Mouse (Mus musculus): ENCODE measurements around the gene Papolg.
A peak's percentile ranks its signal among the peaks of the same experiment; 100 is the strongest.
"Not testable (repeated sequence)": the region's sequence is repeated elsewhere in the genome, so short reads cannot be mapped to it uniquely, and the experiment has no call there.

Gene Papolg

DNA sequence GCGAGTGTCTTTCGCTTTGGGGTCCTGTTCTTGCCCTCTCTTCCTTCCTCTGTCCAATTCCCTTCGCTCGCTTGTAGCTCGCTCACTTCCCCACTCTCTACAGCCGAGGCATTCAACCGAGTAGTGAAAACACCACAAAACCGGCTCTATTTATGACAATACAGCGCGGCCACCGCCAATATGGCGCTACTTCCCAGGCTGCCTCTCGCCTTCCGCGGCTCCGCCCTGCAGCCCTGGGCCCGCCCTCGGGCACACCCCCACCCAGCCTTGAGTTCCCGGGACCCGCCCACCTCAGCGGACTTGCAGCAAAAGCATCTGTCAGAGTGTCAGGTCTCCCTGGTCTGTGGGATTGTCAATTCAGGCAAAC is at the start of gene Papolg:
TSS of gene Papolg (minus strand) at position 194 of the 367 bp plus-strand sequence.
- peak; percentile 69 for DNase-seq (ENCODE audit: low spot score)

DNA sequence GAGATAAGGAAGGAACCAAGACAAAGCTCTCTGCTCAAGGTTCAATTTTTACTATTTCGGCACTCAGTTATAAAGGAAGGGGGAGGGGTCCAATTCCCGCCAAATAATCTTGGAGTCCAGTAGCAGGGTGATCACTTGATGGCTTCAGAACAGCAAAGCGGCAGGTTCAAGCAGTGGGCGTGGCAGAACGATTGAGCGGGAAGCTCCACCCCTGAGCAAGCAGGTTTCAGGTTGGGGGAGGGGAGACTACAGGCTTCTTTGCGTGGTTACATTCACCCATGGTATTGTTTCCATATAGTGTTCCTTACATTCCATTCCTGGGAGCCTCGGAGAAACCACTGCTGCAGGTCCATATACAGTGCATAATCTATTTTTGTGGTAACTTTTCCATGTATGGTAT is 33.1 kb upstream of the Papolg start:
- DNase-seq (ENCODE audit: low spot score): not testable (repeated sequence)

DNA sequence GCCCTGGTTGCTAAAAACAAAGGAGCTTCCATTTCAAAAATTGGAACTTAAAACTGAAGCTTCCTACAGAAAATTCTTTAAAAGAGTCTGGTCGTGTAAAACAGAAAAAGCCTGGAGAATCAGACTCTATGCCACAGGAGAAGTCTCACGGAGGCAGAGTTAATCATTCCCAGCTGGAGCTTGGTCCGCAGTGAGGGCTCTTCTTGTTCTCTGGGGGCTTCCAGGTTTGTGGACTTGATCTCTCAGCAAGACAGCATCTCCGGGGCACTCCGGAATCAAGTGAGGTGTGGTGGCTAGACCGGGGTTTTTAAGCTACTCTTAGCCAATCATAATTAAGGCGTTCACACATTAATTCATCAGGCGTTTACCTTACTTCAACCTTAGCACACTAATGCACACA is 32.6 kb upstream of the Papolg start:
- no peak for DNase-seq (ENCODE audit: low spot score)

DNA sequence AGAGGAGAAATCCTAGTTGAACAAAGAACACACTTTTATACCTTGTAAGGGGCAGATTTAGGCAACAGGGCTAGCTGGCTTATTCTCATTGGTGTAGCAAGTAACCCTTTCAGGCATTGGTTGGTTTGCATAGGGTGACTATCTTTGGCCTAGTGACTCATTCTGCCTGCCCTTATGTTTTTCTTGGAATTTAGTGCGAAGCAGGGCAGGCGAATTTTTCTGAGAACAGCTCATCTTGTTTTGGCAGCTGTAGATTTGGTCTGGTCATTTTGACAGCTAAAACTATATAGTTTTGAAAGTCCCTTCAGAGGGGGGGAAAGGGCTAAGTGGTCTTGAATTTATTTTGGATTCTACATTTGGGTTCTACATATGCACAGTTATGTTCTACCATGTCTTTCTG is 18.8 kb upstream of the Papolg start:
- DNase-seq (ENCODE audit: low spot score): not testable (repeated sequence)

DNA sequence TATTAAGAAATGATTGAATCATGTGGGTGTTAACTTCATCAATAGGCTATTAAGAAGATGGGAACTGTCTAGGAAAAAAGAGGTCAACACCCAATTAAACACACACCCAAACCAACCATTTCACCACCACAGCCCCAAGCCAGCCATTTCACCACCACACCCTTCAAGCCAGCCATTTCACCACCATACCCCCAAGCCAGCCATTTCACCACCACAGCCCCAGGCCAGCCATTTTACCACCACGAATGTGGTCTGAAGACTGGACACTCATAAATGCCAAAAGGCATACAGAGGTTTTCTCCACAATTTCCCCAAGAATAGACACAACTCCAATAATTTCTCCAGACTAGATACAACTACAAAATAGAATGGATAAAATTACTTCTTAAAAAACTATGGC is 8.9 kb upstream of the Papolg start:
- DNase-seq (ENCODE audit: low spot score): no peak

DNA sequence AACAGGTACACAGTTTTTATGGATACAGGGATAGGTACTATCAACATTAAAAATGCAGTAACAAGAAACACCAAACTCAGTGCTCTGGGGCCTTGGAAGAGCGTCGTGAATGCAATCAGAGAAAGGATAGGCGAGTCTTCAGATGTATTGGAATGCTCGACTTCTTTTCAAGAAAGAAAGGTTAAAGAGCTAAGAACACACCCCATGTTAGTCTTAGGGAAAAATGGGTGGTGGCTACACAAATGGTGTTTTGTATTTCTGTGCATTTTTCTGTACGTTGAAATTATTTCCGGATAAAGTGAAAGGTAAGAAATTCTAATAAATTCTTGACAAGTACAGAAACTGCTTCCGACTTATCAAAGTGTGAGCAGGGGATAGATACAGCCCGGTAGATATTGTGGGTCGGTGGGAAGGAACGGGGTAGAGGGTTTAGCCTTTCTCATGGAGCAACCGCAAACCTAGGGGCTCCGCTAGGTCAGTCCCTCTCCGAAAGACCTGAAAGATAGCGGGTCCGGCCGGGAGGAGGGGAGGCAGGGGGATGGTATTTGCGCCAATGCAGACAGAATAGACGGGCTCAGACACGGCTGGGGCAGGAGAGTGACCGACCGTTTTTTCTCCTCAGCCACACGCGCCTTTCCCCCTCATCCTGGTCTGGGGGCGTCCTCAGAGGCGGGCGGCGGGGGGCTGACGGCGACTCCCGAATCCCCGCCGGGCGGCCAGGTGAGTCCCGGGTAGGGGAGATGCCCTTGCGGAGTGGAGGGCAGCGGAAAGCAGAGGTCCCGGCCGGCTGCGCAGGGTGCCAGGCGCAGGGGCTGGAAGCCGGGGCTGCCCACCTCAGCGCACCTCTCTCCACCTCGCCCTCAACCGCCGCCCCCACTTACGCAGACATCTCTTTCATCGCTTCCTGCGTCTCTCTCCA is 653 bp downstream of the Papolg start:
- DNase-seq (ENCODE audit: low spot score): no peak

DNA sequence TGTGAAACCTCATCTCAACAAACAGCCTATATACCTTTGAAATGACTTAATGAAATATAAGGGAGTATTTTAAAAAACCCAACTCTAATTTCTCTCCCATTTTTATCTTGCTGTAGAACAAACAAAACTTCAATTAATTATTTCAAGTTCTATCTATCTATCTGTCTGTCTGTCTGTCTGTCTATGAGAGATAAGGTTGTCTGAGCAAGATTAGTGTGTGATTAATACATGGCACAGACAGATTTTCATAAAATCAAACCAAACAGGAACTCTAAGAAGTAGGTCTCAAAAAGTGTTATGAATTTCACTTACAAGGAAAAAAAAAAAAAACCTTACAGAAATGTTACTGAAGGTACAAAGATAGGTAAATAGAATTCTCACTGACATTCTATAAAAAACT is 1.5 kb downstream of the Papolg start:
- no peak for DNase-seq (ENCODE audit: low spot score)

DNA sequence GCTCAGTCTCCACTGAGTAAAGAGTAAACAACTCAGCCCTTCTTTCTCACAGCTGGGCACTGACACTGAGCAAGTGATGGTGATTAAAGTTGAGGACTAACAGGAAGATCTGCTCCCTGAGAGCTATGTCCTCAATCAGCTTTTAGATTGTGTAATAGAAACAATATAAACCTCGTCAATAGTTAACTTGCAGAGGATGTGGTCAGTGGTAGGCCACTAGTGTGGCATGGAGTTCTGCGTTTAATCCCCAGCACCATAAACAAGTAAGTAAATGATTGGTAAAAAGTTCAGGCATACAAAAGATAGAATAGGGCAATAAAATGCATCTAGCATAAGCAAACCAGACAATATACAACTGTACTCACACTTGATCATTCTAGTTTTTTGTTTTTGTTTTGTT is 30.7 kb downstream of the Papolg start:
- DNase-seq (ENCODE audit: low spot score): no peak

DNA sequence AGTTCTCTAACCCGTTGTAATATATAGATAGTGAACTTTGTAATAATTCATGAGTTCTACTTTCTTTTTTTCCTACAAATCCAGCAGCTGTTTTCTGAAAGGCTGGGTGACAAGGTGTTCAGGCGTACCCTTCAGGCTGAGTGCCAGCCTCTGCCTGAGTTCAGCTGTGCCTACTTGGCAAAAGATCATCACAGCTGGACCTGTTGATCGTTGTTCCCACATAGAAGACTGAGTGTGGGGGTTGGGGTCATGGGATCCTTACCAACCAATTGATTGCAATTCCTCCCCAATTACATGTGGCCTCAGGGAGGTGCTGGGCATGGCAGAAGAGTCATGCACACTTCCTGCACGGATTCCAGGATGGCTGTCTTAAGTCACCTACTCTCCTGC is 38.3 kb downstream of the Papolg start:
- DNase-seq (ENCODE audit: low spot score): no peak

DNA sequence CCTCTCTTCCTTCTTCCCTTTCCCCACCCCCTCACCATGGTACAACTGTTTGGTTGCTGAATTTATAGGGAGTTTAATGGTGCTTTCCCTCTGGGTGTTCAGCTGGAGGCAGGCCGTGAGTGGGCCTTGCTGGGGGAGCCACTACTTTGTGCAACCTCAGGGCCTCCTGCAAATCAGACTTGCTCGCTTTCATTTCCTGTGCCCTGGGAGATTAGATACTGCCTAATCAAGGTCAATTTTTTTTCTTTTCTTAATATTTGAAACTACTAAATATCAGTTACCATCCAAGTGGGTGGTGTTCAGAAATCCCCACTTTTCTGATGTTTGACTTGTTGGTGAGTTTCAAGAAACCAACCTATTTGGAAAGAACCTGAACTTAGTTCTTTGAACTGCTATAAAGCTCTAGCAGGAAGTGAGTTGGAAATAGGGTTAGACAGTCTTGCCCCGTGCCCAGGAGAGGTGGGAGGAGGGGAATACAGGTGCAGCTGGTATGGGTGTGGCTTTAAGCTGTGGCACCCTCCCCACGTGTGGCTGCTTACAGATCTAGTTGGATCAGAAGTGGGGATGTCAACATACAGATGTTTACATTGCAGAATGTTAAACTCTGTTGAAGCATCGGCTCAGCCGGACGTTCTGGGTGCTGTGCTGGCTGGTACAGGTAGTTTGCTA is 38.9 kb downstream of the Papolg start:
- no peak for DNase-seq (ENCODE audit: low spot score)

DNA sequence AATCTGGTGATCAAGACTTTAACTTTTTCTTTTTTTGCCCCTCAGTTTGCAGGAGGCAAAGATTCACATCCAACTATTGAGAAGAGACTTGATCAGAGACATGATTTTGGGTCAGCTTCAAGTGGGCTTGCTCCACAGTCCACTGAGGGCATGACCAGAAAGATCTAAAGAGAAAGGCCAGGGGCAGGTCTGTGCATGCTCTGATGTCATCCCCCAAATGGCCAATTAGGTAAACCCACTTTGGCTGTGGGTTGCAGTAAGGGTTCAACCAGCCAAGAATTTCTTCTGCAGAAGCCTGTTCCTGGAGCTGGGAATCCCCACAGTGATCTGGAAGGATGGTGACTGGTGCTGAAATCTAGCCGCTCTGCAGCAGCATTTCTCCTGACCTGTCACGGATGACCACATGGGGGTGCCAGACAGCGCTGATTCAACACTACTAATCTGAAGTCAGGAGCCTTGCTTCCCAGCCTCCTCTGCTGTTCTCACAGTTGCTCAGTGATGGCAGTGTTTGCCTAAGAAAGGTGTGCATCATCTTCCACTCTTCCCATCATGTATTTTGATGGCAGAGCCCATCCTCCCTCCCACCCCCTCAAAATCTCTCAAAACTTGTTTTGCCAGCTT is 39.8 kb downstream of the Papolg start:
- no peak for DNase-seq (ENCODE audit: low spot score)

DNA sequence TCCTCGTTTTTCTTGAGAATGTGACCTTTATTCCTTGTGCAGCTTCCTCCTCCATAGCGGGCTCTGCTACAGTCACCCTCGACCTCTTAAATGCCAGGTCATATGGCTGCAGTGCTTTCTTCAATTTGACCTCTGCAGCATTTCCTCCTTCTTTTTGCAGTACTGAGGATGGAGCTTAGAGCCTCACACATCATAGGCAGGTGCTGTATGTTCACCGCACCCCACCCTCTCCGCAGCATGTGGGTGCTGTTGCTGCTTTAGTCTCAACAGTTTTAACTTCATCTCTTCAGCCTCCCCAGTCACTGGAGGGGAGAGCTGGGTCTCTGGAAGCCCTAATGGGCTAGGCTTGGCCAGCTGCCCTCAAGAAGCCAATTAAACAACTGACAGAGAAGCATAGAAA is 41.7 kb downstream of the Papolg start:
- DNase-seq (ENCODE audit: low spot score): no peak

DNA sequence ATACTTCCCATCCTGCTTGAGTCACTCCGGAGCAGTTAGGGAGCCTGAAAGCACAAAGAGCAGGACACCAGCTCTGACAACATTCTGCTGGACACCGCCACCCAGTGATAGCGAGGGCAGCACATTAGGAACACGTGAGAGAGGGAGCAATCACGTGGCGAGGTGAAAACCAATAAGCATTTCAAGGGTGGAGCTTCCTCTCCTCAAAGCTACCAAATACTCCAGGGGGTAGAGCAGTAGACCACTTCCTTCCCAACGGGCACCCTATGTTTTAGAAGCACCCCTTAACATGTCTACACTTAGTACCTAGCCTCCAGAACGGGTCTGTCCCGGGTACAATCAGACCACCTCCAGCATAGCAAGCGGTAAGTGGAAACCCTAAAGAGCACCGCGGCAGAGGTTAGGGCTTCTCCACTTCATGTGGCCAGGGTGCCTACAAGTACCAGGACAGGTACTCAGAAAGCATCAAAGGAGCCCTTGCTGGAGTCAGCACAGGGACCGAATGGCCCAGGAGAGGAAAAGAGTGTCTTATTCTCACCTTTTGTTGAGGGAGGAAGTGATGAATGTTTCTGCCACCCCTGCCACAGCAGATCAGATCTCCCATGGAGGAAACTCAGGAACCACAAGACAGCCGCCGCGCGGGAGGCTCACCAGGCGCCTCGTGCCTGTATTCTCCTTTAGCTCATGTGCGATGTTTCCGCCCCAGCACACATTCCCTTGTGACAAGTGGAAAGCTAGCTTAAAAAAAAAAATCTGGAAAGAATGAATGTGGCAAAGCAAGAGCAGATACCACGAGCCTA is 48.8 kb downstream of the Papolg start:
- DNase-seq (ENCODE audit: low spot score): no peak

DNA sequence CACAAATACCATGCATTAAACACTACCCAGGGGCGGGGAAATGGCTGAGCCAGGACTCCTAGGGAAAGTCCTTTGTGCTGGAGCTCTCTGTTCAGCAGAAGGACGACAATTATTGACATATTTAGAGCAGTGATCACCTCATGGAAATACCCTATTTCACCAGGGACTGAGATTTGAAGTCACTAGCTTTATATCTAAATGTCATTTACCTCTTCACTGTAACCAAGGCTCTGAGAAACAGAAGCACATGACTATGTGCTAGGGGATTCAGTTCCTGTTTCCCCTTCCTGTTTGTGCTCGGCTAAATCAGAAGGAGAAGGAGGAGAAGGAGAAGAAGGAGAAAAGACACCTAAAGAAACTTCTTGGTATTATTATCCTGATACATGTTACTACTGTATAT is 71.8 kb downstream of the Papolg start:
- DNase-seq (ENCODE audit: low spot score): no peak

DNA sequence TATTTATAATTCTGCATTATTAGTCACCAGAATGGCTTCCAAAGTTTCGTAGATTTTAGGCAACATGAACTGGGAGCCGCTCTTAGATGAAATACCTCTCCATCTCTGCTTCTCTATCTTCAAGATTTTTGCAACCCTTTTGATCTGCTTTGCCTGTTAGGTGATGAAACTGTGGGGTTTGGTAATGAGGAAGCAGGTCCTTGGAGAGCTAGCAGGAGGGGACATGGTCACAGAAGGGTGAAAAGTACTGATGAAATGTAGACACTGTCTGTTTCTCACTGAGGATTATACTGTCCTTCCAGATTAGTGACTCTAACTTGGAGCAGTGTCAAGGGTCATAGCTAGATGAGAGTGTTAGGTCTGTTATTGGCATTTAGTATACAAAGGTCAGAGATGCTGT is 73.4 kb downstream of the Papolg start:
- no peak for DNase-seq (ENCODE audit: low spot score)

DNA sequence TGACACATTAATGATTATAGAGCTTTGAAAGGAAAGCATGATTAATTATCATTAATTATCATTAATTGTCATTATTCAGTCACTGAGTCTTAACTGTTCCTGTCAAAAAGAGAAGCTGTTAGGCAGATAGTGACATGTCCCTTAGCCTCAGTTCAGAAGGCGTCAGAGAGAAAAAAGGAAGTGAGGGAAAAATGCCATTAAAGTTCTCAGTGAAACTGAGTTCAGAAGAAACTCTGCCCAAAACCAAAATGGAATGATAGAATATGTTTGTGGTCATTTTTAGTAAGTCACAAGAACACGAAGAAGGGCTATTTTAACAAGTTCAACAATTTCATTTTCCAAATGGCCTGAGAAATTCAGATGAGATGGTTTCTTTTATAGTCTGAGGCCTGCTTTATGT is 74.1 kb downstream of the Papolg start:
- DNase-seq (ENCODE audit: low spot score): no peak

DNA sequence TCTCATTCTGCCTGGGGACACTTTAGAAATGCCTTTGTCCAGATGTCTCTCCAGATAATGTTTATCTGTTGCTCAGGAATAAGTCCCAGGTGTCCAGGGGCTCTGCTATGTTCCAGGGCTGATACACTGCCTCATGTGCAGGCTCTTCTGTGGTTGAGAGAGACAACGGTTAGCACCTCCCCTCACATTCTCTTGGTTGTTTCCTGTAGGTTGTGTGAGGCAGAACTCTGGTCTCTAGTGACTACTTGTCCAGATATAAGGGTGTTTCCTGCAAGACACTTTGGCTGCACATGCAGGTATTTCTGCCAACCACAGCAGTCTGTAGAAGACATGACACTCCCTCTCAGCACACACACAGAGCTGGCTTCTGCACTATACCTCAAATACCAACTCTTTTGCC is 76.3 kb downstream of the Papolg start:
- no peak for DNase-seq (ENCODE audit: low spot score)
